ENCODE assay signal across 22 mouse cellular contexts in genomic region chr16:45269886-45270285, GRCm38 (mm10). TPM values are rescaled to one million over a fixed set of nuclear protein-coding genes. Genes with fewer than 3 reads are reported as not detected.
DNase-seq lines count a peak whose midpoint lies in the region; TF ChIP-seq lines count a peak whose summit lies in the region.
"Had no signal": no experiment of that assay in that cellular context is flagged by ENCODE, and none has a peak within 500 bp of the region (broad histone marks: within the 10 kb centered on the region; RNA-seq: fewer than 3 reads in every experiment).

No protein-coding gene starts in this region.

- no peak for TF ChIP-seq CTCF in heart, adult 2 months (IDR thresholded peaks at IDR 0.05)

- intact Hi-C loops in heart, adult 2 months (cut with DNase I), result no loop called here
- intact Hi-C loops in heart, postnatal 36 days (cut with DNase I), result no loop called here
- intact Hi-C loops in heart, postnatal 10 days (cut with DNase I), result loop anchor here (5.0 kb wide), 1 partner anchor 68 kb away; no protein-coding TSS in a partner anchor

- TF ChIP-seq POLR2A in heart, adult 2 months (IDR thresholded peaks at IDR 0.05; ENCODE audit: insufficient read depth, low read depth, low read length), result no peak

- H3K27ac ChIP-seq in heart, adult 2 months, result peak overlapping the region; percentile 57
- H3K27ac ChIP-seq: embryonic facial prominence, embryonic 12.5 days; embryonic facial prominence, embryonic 15.5 days; heart, embryonic 13.5 days; hindbrain, embryonic 12.5 days; hindbrain, embryonic 15.5 days had no signal

- no peak overlapping the region for H3K4me3 ChIP-seq in heart, adult 2 months
- H3K4me3 ChIP-seq: embryonic facial prominence, embryonic 12.5 days; embryonic facial prominence, embryonic 15.5 days; heart, embryonic 13.5 days; hindbrain, embryonic 12.5 days; hindbrain, embryonic 15.5 days had no signal

- peak; percentile 8 for DNase-seq in gastrocnemius, postnatal 25 days
- no peak for DNase-seq in gastrocnemius, postnatal 4 days (ENCODE audit: low spot score in 2 of 2)
- DNase-seq in heart, adult 2 months, result peak in 1 of 2 experiments; percentile 29
- no peak for DNase-seq in heart, postnatal 36 days
- peak; percentile 7 to 10 for DNase-seq in heart, postnatal 10 days
- DNase-seq in heart, postnatal 4 days, result no peak
- DNase-seq in urinary bladder, postnatal 4 days (ENCODE audit: low spot score in 2 of 2), result no peak
- DNase-seq: adrenal gland, adult 2 months; adrenal gland, postnatal 14 days; cerebellum, adult 11 months; cerebellum, adult 2 months; cerebellum, adult 9-11 months; cerebellum, postnatal 25 days; forebrain, postnatal 0 days; gastrocnemius, postnatal 36 days; kidney, adult 9 months had no signal

- no peak for TF ChIP-seq EP300 in heart, adult 2 months (IDR thresholded peaks at IDR 0.05; ENCODE audit: insufficient read depth, low read depth, low read length)

- 55% methylated on average over 2 of the region's 2 CpGs for WGBS in heart, adult 2 months

- no peaks in the 10 kb centered on the region for H3K79me2 ChIP-seq in heart, adult 2 months (replicated peaks; ENCODE audit: control insufficient read depth, insufficient read depth, low read length)

- H3K27me3 ChIP-seq in heart, adult 2 months (ENCODE audit: control insufficient read depth, insufficient read depth, low read length), result no peaks in the 10 kb centered on the region
- H3K27me3 ChIP-seq: embryonic facial prominence, embryonic 12.5 days; embryonic facial prominence, embryonic 15.5 days; heart, embryonic 13.5 days; hindbrain, embryonic 12.5 days; hindbrain, embryonic 15.5 days had no signal

- no peaks in the 10 kb centered on the region for H3K36me3 ChIP-seq in heart, adult 2 months (ENCODE audit: control insufficient read depth, insufficient read depth, low read length)
- H3K36me3 ChIP-seq: embryonic facial prominence, embryonic 12.5 days; embryonic facial prominence, embryonic 15.5 days; heart, embryonic 13.5 days; hindbrain, embryonic 12.5 days; hindbrain, embryonic 15.5 days had no signal

- H3K9ac ChIP-seq in heart, adult 2 months (ENCODE audit: low read depth, low read length), result no peak overlapping the region
- H3K9ac ChIP-seq: embryonic facial prominence, embryonic 12.5 days; embryonic facial prominence, embryonic 15.5 days; forebrain, postnatal 0 days; heart, embryonic 13.5 days; hindbrain, embryonic 12.5 days; hindbrain, embryonic 15.5 days had no signal

- H3K4me1 ChIP-seq in heart, adult 2 months (ENCODE audit: control insufficient read depth, insufficient read depth, low read length), result no peaks in the 10 kb centered on the region
- H3K4me1 ChIP-seq: embryonic facial prominence, embryonic 12.5 days; embryonic facial prominence, embryonic 15.5 days; heart, embryonic 13.5 days; hindbrain, embryonic 12.5 days; hindbrain, embryonic 15.5 days had no signal

RNA-seq across cellular contexts. Expression of gene Btla, which starts 45.8 kb away (rescaled TPM):
- total RNA-seq in gastrocnemius, postnatal 25 days (2021), result under 1 TPM in 1 of 2 experiments, not detected in 1; 0.23 TPM
- under 1 TPM; 0.16 to 0.44 TPM for total RNA-seq in gastrocnemius, postnatal 4 days (2021)
- total RNA-seq in heart, adult 2 months (2021), result under 1 TPM; 0.44 to 0.86 TPM
- 0.67 and 0.74 TPM in 2 replicates for polyA plus RNA-seq in heart, adult 2 months (2012; rRNA removed)
- under 1 TPM; 0.46 to 0.56 TPM for total RNA-seq in heart, postnatal 36 days (2021)
- under 1 TPM; 0.32 to 0.79 TPM for total RNA-seq in heart, postnatal 10 days (2021)
- under 1 TPM; 0.25 to 0.26 TPM for total RNA-seq in heart, postnatal 4 days (2021)
- total RNA-seq: MEL had no signal

Comparison
In these comparisons a context has a peak if more than half of its experiments do, and no peak if none do; other contexts are left out.
1. DNase-seq: peak in gastrocnemius, postnatal 25 days (single experiment) and heart, postnatal 10 days (2 of 2); none in gastrocnemius, postnatal 4 days (0 of 2), heart, postnatal 36 days (0 of 2), heart, postnatal 4 days (single experiment) and urinary bladder, postnatal 4 days (0 of 2).